Mouse (Mus musculus) kidney, adult 8-10 months (tissue): ENCODE measurements around the gene Nrtn.
A peak's percentile ranks its signal among the peaks of the same experiment; 100 is the strongest.

ENCODE experiments used
- DNase-seq, 2 experiments: peaks; one replicate each; pipeline ENCODE4 v3.0.0; 2022

Nrtn gene

GRCm38 (mm10) chr17:56757416-56758123, at the start of gene Nrtn:
TSS of gene Nrtn (minus strand) at chr17:56757530.
- peak; percentile 90 to 95 for DNase-seq

- no peak for DNase-seq
Measured at GRCm38 (mm10) chr17:56805784-56806183, 48.5 kb upstream of the Nrtn start.

DNA sequence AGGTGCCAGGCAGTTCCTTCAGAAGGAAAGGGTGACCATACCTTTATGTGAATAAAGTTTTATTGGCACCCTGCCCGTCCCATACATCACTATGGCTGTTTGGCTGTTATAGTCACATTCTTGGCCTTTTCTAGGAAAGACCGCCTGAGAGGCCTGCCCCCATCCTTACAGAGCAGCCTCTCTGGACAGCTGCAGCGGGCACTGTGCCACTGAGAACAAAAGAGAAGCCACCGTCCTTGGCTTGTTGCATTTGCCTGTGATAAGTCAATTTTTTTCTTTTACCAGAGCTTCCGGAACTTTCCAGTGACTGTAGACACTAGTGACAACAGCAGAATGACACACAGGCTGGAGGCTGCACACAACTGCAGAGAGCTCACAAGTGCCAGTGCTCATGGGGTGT, 47.6 kb upstream of the Nrtn start:
- no peak for DNase-seq

DNA sequence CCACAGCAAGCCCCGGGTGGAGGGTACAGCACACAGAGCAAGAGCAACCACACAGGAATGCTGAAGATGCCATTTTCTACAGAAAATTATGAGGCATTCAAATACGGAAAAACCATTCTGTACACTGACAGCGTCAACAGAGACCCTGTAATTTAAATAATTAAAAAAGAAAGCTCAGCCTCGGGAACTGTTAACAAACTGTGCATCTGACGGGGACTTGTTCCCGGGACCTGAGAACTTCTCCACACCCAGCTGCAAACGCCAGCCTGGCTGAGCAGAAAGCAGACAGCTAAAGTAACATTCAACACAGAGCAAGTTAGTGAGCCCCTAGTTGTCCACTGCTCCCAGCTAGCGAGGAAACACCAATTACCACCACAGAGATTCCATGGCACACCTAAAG, 44.7 kb upstream of the Nrtn start:
- DNase-seq, result no peak

DNA sequence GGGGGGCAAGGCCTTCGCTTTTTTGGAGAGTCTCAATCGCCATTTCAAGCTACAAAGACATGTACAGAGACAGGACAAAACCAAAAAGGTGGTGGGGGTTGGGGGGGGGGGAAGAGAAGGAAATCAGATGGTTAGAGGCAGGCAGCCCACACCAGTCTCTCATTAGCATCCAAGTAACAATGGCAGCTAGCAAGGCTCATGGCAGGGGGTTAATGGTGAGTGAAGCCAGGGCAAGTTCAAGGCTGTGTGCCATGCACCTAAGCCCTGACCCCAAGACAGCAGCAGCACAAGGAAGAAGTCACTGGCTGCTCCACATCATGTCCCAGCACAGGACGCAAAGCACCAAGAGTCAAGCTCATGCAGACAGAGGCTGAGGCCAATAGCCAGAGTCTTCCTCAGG, 41.9 kb upstream of the Nrtn start:
- no peak for DNase-seq

DNA sequence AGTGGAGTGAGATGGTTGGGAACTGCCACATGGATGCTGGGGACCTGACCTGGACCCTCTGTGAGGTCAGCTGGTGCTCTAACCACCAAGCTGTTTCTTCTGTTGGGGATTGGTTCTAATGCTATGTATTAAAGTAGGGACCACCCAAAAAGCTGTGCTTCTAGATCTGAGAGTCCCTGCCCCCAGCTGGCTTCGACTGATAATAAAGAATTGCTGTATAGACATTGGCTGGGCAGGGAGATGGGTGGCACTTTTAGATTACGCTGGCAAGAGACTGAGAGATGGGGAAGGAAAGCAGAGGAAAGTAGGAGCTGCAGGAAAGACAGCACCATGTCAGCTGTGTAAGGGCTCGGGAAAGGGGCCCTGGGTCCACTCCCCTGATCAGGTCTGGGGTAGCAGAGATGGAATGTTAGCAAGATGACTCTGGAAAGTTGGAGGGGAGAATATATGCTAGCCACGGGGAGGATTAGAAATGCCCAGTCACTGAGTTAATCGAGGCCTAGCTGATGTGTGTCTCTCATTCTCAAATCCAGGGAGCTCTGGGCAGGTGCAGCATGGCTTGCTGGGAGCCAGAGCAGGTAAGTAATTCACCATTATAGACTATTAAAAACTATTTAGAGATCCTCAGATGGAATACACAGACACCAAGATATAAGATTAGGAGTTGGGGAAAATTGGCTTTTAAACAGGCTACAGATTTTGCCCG, 36.4 kb upstream of the Nrtn start:
- DNase-seq, result no peak

GRCm38 (mm10) chr17:56792588-56792987, 35.3 kb upstream of the Nrtn start:
- DNase-seq, result no peak

DNA sequence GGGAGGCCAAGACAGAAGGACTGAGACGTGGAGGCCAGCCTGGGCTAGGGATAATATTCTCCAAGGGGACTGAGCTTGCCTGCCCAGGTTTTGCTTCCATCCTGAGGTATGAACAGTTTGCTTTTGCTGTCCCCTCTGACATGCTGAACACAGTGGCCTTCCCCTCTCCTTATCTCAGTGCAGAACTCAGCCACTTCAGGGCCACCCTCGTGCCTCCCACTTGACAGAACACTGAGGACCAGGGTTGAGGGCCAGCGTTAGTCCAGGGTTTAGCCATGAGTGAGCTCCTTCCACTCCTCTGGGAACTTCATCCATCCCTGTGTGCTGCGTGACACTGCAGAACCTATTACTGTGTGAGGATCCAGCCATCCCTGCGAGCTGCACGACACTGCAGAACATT, 32.0 kb upstream of the Nrtn start:
- DNase-seq, result no peak

DNA sequence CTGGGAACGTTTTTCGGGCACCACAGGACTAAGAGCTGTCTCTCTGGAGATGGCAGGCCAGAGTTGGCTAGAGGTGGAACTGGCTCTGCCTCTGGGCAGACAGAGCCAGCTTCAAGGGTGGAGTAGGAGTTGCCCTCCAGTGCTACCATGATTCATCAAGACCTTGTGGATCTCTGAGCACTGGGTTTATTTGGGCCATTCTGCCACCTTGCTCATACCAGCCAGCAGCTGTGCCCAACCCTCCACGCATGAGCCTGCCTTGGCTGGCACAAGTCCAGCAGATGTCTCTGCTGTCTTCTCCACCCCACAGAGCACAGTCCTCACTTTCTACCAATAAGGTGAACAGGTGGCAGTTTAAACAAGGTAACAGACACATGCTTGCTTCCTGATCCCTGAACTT, 31.6 kb upstream of the Nrtn start:
- DNase-seq, result no peak

- DNase-seq, result peak; percentile 61 to 79
Measured at GRCm38 (mm10) chr17:56780291-56780978, 23.1 kb upstream of the Nrtn start.

- DNase-seq, result no peak
Measured at GRCm38 (mm10) chr17:56778779-56779362, 21.5 kb upstream of the Nrtn start.

GRCm38 (mm10) chr17:56777568-56777967, 20.2 kb upstream of the Nrtn start:
- no peak for DNase-seq

- no peak for DNase-seq
Measured at GRCm38 (mm10) chr17:56769950-56770349, 12.6 kb upstream of the Nrtn start, which contains the start of gene Prr22. TSS of gene Prr22 (plus strand) at chr17:56770250.

- no peak for DNase-seq
Measured at GRCm38 (mm10) chr17:56768941-56769340, 11.6 kb upstream of the Nrtn start.

DNA sequence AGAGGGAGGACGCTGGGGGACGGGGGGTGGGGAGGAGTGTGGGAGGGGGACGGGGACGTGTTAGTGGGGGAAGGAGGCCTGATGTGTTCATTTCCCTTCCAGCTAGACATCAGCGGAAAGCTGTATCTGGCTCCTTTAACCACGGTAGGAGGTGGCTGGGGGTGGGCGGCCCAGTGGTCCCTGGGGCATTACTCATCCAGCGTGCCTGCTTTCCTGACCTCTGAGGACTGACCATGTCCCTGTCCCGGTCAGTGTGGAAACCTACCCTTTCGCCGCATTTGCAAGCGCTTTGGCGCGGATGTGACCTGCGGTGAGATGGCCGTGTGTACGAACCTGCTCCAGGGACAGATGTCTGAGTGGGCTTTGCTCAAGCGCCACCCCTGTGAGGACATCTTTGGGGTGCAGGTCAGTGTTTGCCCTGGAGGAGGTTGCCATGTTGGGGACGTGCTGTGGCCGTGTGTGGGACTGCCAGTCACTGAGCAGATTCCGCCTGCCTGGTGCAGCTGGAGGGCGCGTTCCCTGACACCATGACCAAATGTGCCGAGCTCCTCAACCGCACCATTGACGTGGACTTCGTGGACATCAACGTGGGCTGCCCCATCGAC, 10.3 kb upstream of the Nrtn start:
- DNase-seq, result no peak

- no peak for DNase-seq
Measured at GRCm38 (mm10) chr17:56766631-56767405, 9.5 kb upstream of the Nrtn start.

DNA sequence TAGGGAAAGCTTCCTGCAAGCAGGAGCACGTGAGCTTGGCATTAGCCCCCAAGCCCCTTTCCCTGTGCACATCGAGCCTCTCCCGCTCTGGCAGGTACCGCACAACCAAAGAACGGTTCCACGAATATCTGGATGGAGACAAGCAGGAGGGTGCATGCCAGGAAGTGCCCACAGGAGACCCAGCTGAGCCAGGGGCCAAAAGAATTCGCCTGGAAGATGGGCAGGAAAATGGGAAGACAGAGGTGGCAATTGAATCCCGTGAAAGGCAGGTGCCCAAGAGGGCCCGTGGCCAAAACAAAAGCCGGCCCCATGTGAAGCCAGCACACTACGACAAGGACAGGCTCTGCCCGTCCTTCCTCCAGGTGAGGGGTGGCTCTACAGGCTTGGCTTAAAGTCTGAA, 8.1 kb upstream of the Nrtn start:
- DNase-seq, result no peak

GRCm38 (mm10) chr17:56764474-56765354, 7.4 kb upstream of the Nrtn start, which contains the start of gene Dus3l:
TSS of gene Dus3l (plus strand) at chr17:56764757.
- peak; percentile 88 to 91 for DNase-seq

DNA sequence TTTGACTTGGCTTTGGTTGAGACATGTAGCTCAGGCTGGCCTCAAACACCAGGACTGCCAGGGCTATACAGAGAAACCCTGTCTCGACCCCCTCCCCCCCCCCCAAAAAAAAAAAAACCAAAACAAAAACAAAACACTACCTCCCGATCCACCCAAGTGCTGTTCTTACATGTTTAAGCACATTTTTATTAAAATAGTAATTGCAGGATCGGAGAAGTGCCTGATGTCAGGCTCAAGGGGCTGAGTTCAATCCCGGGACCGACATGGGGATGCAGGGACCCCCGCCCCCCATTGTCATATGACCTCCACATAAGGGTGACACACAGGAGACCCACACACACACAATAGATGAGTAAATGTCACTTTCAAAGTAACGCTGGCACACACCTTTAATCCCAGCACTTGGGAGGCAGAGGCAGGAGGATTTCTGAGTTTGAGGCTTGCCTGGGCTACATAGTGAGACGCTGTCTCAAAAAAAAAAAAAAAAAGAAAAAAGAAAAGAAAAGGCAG, 6.5 kb upstream of the Nrtn start:
- DNase-seq, result no peak

- peak; percentile 64 to 74 for DNase-seq
Measured at GRCm38 (mm10) chr17:56762769-56763731, 5.7 kb upstream of the Nrtn start.
